Mouse (Mus musculus): ENCODE data around the gene Atp6v1b1. TPM values are rescaled to one million over a fixed set of nuclear protein-coding genes. Genes with fewer than 3 reads are reported as not detected.

Atp6v1b1 gene
- polyA plus RNA-seq, 1 experiment from 2014 or later, result 0.22 TPM

GRCm38 (mm10) chr6:83711725-83712475, 30.9 kb upstream of the Atp6v1b1 start:
- DNase-seq (ENCODE audit: low spot score), result no peak
- H3K9ac ChIP-seq (replicated peaks; ENCODE audit: low read length), result no peak overlapping the region
- WGBS, result under 1% methylated on average over 45 of the region's 45 CpGs

GRCm38 (mm10) chr6:83713271-83714136, 29.3 kb upstream of the Atp6v1b1 start:
- Histone ChIP-seq H3K4me2 (ENCODE audit: low read depth, low read length) (no peak overlapping the region), H3K36me3 (replicated peaks; ENCODE audit: control insufficient read depth, insufficient read depth, low read depth, low read length) (no peaks in the 10 kb centered on the region), H3K9ac (replicated peaks; ENCODE audit: low read length) (no peak overlapping the region), H3K27ac (replicated peaks; ENCODE audit: low read depth, low read length) (no peak overlapping the region), H3K27me3 (ENCODE audit: control insufficient read depth, insufficient read depth, low read length) (peaks cover 84% of the 10 kb centered on the region), H3K4me3 (ENCODE audit: low read depth, low read length) (no peak overlapping the region), H3K4me1 (ENCODE audit: control insufficient read depth, insufficient read depth, low read length) (no peaks in the 10 kb centered on the region; the same call in 1 of the 2 replicates), H3K9me3 (replicated peaks; ENCODE audit: control insufficient read depth, low read length) (no peaks in the 10 kb centered on the region)
- no peak for ATAC-seq (replicated peaks; ENCODE audit: insufficient number of reproducible peaks, low FRiP score, low TSS enrichment, low read depth)
- no peak for DNase-seq (ENCODE audit: low spot score)
- WGBS, result 6% methylated on average over 12 of the region's 12 CpGs

More at GRCm38 (mm10) chr6:83711725-83712475, 30.9 kb upstream of the Atp6v1b1 start:
- H3K4me2 ChIP-seq (ENCODE audit: low read depth, low read length), result peak overlapping the region; percentile 73
- no peaks in the 10 kb centered on the region for H3K9me3 ChIP-seq (replicated peaks; ENCODE audit: control insufficient read depth, low read length)
- H3K4me3 ChIP-seq (ENCODE audit: low read depth, low read length), result peak overlapping the region; percentile 37; the same call in 1 of the 2 replicates
- no peaks in the 10 kb centered on the region for H3K36me3 ChIP-seq (replicated peaks; ENCODE audit: control insufficient read depth, insufficient read depth, low read depth, low read length)
- ATAC-seq (replicated peaks; ENCODE audit: insufficient number of reproducible peaks, low FRiP score, low TSS enrichment, low read depth), result 0 out of 2 replicates have a peak, but pooled peaks have one; percentile 3
- H3K27me3 ChIP-seq (ENCODE audit: control insufficient read depth, insufficient read depth, low read length), result peaks cover 88% of the 10 kb centered on the region
- H3K27ac ChIP-seq (replicated peaks; ENCODE audit: low read depth, low read length), result no peak overlapping the region
- H3K4me1 ChIP-seq (ENCODE audit: control insufficient read depth, insufficient read depth, low read length), result no peaks in the 10 kb centered on the region; the same call in 1 of the 2 replicates

GRCm38 (mm10) chr6:83714221-83715123, 28.3 kb upstream of the Atp6v1b1 start:
- H3K9ac ChIP-seq (replicated peaks; ENCODE audit: low read length), result no peak overlapping the region
- peaks cover 82% of the 10 kb centered on the region for H3K27me3 ChIP-seq (ENCODE audit: control insufficient read depth, insufficient read depth, low read length)
- no peak overlapping the region for H3K4me3 ChIP-seq (ENCODE audit: low read depth, low read length)
- no peak for ATAC-seq (replicated peaks; ENCODE audit: insufficient number of reproducible peaks, low FRiP score, low TSS enrichment, low read depth)
- no peaks in the 10 kb centered on the region; the same call in 1 of the 2 replicates for H3K4me1 ChIP-seq (ENCODE audit: control insufficient read depth, insufficient read depth, low read length)
- H3K27ac ChIP-seq (replicated peaks; ENCODE audit: low read depth, low read length), result no peak overlapping the region
- no peak overlapping the region for H3K4me2 ChIP-seq (ENCODE audit: low read depth, low read length)
- peak; percentile 49 for DNase-seq (ENCODE audit: low spot score)
- under 1% methylated on average over 34 of the region's 34 CpGs for WGBS
- no peaks in the 10 kb centered on the region for H3K9me3 ChIP-seq (replicated peaks; ENCODE audit: control insufficient read depth, low read length)
- H3K36me3 ChIP-seq (replicated peaks; ENCODE audit: control insufficient read depth, insufficient read depth, low read depth, low read length), result no peaks in the 10 kb centered on the region

- 1% methylated on average over 30 of the region's 30 CpGs for WGBS
- H3K4me3 ChIP-seq (ENCODE audit: low read depth, low read length), result no peak overlapping the region
Observed at GRCm38 (mm10) chr6:83715461-83716196, 27.2 kb upstream of the Atp6v1b1 start.

GRCm38 (mm10) chr6:83717026-83717425, 25.8 kb upstream of the Atp6v1b1 start:
- ATAC-seq (replicated peaks; ENCODE audit: insufficient number of reproducible peaks, low FRiP score, low TSS enrichment, low read depth), result no peak
- no peaks in the 10 kb centered on the region for H3K9me3 ChIP-seq (replicated peaks; ENCODE audit: control insufficient read depth, low read length)
- H3K36me3 ChIP-seq (replicated peaks; ENCODE audit: control insufficient read depth, insufficient read depth, low read depth, low read length), result no peaks in the 10 kb centered on the region
- no peak overlapping the region for H3K4me2 ChIP-seq (ENCODE audit: low read depth, low read length)
- no peak overlapping the region for H3K27ac ChIP-seq (replicated peaks; ENCODE audit: low read depth, low read length)
- H3K4me3 ChIP-seq (ENCODE audit: low read depth, low read length), result no peak overlapping the region
- no peaks in the 10 kb centered on the region; the same call in 1 of the 2 replicates for H3K4me1 ChIP-seq (ENCODE audit: control insufficient read depth, insufficient read depth, low read length)
- no peak for DNase-seq (ENCODE audit: low spot score)
- WGBS, result under 1% methylated on average over 8 of the region's 8 CpGs
- no peak overlapping the region for H3K9ac ChIP-seq (replicated peaks; ENCODE audit: low read length)
- H3K27me3 ChIP-seq (ENCODE audit: control insufficient read depth, insufficient read depth, low read length), result peaks cover 69% of the 10 kb centered on the region

More at GRCm38 (mm10) chr6:83715461-83716196, 27.2 kb upstream of the Atp6v1b1 start:
- no peak for DNase-seq (ENCODE audit: low spot score)
- Histone ChIP-seq H3K9me3 (replicated peaks; ENCODE audit: control insufficient read depth, low read length) (no peaks in the 10 kb centered on the region), H3K9ac (replicated peaks; ENCODE audit: low read length) (no peak overlapping the region), H3K36me3 (replicated peaks; ENCODE audit: control insufficient read depth, insufficient read depth, low read depth, low read length) (no peaks in the 10 kb centered on the region), H3K4me2 (ENCODE audit: low read depth, low read length) (no peak overlapping the region), H3K27ac (replicated peaks; ENCODE audit: low read depth, low read length) (no peak overlapping the region), H3K4me1 (ENCODE audit: control insufficient read depth, insufficient read depth, low read length) (no peaks in the 10 kb centered on the region; the same call in 1 of the 2 replicates), H3K27me3 (ENCODE audit: control insufficient read depth, insufficient read depth, low read length) (peaks cover 73% of the 10 kb centered on the region)
- ATAC-seq (replicated peaks; ENCODE audit: insufficient number of reproducible peaks, low FRiP score, low TSS enrichment, low read depth), result no peak

GRCm38 (mm10) chr6:83722526-83722925, 20.3 kb upstream of the Atp6v1b1 start:
- Histone ChIP-seq H3K4me3 (ENCODE audit: low read depth, low read length) (no peak overlapping the region), H3K9me3 (replicated peaks; ENCODE audit: control insufficient read depth, low read length) (no peaks in the 10 kb centered on the region), H3K9ac (replicated peaks; ENCODE audit: low read length) (no peak overlapping the region), H3K27ac (replicated peaks; ENCODE audit: low read depth, low read length) (no peak overlapping the region), H3K4me1 (ENCODE audit: control insufficient read depth, insufficient read depth, low read length) (no peaks in the 10 kb centered on the region), H3K36me3 (replicated peaks; ENCODE audit: control insufficient read depth, insufficient read depth, low read depth, low read length) (no peaks in the 10 kb centered on the region), H3K4me2 (ENCODE audit: low read depth, low read length) (no peak overlapping the region), H3K27me3 (ENCODE audit: control insufficient read depth, insufficient read depth, low read length) (peaks cover 36% of the 10 kb centered on the region)
- WGBS, result 22% methylated on average over 6 of the region's 6 CpGs
- no peak for ATAC-seq (replicated peaks; ENCODE audit: insufficient number of reproducible peaks, low FRiP score, low TSS enrichment, low read depth)
- DNase-seq (ENCODE audit: low spot score), result no peak

GRCm38 (mm10) chr6:83727178-83727577, 15.6 kb upstream of the Atp6v1b1 start:
- DNase-seq (ENCODE audit: low spot score) (peak; percentile 32), ATAC-seq (replicated peaks; ENCODE audit: insufficient number of reproducible peaks, low FRiP score, low TSS enrichment, low read depth) (no peak)
- Histone ChIP-seq H3K4me3 (ENCODE audit: low read depth, low read length) (no peak overlapping the region), H3K27me3 (ENCODE audit: control insufficient read depth, insufficient read depth, low read length) (peaks cover 6% of the 10 kb centered on the region; the same call in 1 of the 2 replicates), H3K36me3 (replicated peaks; ENCODE audit: control insufficient read depth, insufficient read depth, low read depth, low read length) (no peaks in the 10 kb centered on the region), H3K4me2 (ENCODE audit: low read depth, low read length) (no peak overlapping the region), H3K9me3 (replicated peaks; ENCODE audit: control insufficient read depth, low read length) (no peaks in the 10 kb centered on the region), H3K27ac (replicated peaks; ENCODE audit: low read depth, low read length) (no peak overlapping the region), H3K9ac (replicated peaks; ENCODE audit: low read length) (no peak overlapping the region), H3K4me1 (ENCODE audit: control insufficient read depth, insufficient read depth, low read length) (no peaks in the 10 kb centered on the region)
- WGBS, result 33% methylated on average over 4 of the region's 4 CpGs
